Mouse (Mus musculus) hindbrain, embryonic 15.5 days (tissue): ENCODE data around the gene Clec16a. TPM values are rescaled to one million over a fixed set of nuclear protein-coding genes. Genes with fewer than 3 reads are reported as not detected.

Experiments
- ATAC-seq: fragments of 200-750 bp; cut with Nextera tagmentation; 2 replicates; pipeline ENCODE4 v1.8.0; 2017; ENCODE audit warnings: low read depth, moderate number of reproducible peaks, moderate TSS enrichment; ENCODE audit not compliant: low FRiP score
- H3K27ac ChIP-seq: fragments of 300-500 bp; sonication (generic); replicated peaks from 2 replicates; pipeline ENCODE4 v1.5.1; 2015; ENCODE audit warnings: mild to moderate bottlenecking, inconsistent platforms
- H3K27me3 ChIP-seq: fragments of 300-500 bp; sonication (generic); 2 replicates; pipeline ENCODE4 v1.6.1; 2015; ENCODE audit warnings: control low read depth, inconsistent platforms
- H3K36me3 ChIP-seq: fragments of 300-500 bp; sonication (generic); 2 replicates; pipeline ENCODE4 v1.6.1; 2015; ENCODE audit warnings: control low read depth, inconsistent platforms
- H3K4me1 ChIP-seq: fragments of 300-500 bp; sonication (generic); replicated peaks from 2 replicates; pipeline ENCODE4 v1.6.1; 2015; ENCODE audit warnings: control low read depth, inconsistent platforms
- H3K4me2 ChIP-seq: fragments of 300-500 bp; sonication (generic); 2 replicates; pipeline ENCODE4 v1.6.1; 2015; ENCODE audit warnings: moderate library complexity, mild to moderate bottlenecking, inconsistent platforms
- H3K4me3 ChIP-seq: fragments of 300-500 bp; sonication (generic); 2 replicates; pipeline ENCODE4 v1.5.1; 2015; ENCODE audit warnings: mild to moderate bottlenecking, inconsistent platforms
- H3K9ac ChIP-seq: fragments of 300-500 bp; sonication (generic); 2 replicates; pipeline ENCODE4 v1.6.1; 2015; ENCODE audit warnings: inconsistent platforms
- H3K9me3 ChIP-seq: fragments of 300-500 bp; sonication (generic); 2 replicates; pipeline ENCODE4 v1.6.1; 2016; ENCODE audit warnings: control low read depth, inconsistent platforms
- WGBS: fragments of 180-500 bp; shearing (Covaris S2); methylation state at CpG from one replicate; pipeline ENCODE4 v1.1.7; 2015; 5-methylcytosine and 5-hydroxymethylcytosine counted together
- polyA plus RNA-seq: library from polyadenylated mRNA; unstranded; fragments of >200 nt; fragmentation: Nextera tagmentation; extraction: Ambion mirVana; gene quantifications from 2 replicates; pipeline ENCODE4 v1.2.1, GENCODE M21; 2015

Clec16a gene
- polyA plus RNA-seq, 1 experiment from 2014 or later, result 70.2 TPM

DNA sequence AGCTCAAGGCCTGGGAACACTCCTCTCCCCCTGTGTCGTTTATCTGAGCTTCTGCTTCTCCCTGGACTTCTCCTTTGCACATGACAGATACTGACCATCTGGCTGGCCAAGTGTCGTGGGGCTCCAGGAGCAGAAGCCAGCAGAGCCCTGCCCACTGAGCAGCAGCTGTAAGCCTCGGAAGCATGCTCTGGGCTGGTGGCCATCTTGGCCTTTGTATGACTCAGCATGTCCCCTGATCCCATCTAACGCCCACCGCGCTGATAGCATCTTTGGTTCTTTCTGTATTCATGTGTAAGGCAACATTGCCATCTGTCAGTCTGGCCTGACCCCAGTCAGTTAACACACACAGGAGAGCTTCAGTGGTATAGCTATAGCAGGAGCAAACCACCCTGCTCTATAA lies 174.8 kb downstream of the Clec16a start:
- 48% methylated on average over 6 of the region's 6 CpGs for WGBS
- Histone ChIP-seq H3K4me3 (no peak overlapping the region), H3K9me3 (no peaks in the 10 kb centered on the region), H3K27ac (no peak overlapping the region), H3K9ac (no peak overlapping the region), H3K36me3 (no peaks in the 10 kb centered on the region), H3K4me2 (no peak overlapping the region), H3K4me1 (no peaks in the 10 kb centered on the region), H3K27me3 (no peaks in the 10 kb centered on the region)
- peak; percentile 80 for ATAC-seq

GRCm38 (mm10) chr16:10722882-10723544 lies 177.9 kb downstream of the Clec16a start:
- no peak overlapping the region for H3K4me2 ChIP-seq
- no peaks in the 10 kb centered on the region for H3K27me3 ChIP-seq
- no peaks in the 10 kb centered on the region for H3K9me3 ChIP-seq
- 41% methylated on average over 1 of the region's 1 CpGs for WGBS
- H3K27ac ChIP-seq, result no peak overlapping the region
- H3K4me1 ChIP-seq, result no peaks in the 10 kb centered on the region
- no peaks in the 10 kb centered on the region for H3K36me3 ChIP-seq
- no peak overlapping the region for H3K4me3 ChIP-seq
- ATAC-seq, result 0 out of 2 replicates have a peak, but pooled peaks have one; percentile 36
- H3K9ac ChIP-seq, result no peak overlapping the region

DNA sequence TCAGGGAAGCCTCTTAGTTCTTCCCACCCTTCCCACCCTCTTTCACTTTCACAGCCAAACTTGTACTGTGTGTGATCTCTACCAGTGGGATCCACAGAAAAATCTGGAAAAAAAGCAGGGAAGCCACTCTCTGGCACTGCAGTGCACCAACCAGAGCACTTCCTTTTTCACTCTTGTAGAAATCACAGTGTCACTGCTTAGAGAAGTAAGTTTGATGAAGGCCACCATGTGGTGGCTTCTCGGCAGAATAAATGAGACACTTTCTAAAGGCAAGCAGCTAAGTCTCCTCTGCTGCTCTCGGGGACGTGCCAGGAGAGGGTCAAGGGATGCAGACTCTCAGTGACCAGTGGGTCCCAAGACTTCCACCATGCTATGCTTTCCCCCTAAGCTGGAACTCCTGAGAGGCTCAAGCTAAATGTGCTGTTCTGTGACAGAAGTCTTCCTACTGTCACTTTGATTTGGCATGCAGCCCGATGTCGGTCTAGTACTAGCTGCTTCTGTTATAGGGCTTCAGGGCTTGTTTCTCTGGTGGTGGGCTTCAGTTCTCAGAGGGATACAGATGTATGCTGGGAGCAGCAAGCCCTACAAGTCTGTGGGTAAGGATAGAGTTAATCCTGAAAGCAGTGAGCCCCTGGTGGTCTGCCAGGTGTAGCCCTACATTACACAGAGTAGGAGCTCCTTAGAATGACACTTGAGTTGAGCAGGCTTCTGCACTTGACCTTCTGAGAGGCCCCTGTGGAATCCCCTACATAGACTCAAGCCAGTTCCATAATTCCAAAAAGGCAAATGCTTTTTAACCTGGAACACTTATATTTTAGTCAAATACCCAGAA lies 178.9 kb downstream of the Clec16a start:
- ATAC-seq, result no peak

GRCm38 (mm10) chr16:10725156-10725555 lies 180.0 kb downstream of the Clec16a start:
- Histone ChIP-seq H3K9ac (no peak overlapping the region), H3K4me3 (no peak overlapping the region), H3K4me1 (peaks cover 6% of the 10 kb centered on the region; the same call in 1 of the 2 replicates), H3K36me3 (no peaks in the 10 kb centered on the region), H3K9me3 (no peaks in the 10 kb centered on the region), H3K4me2 (no peak overlapping the region), H3K27ac (no peak overlapping the region), H3K27me3 (no peaks in the 10 kb centered on the region)
- no peak for ATAC-seq
- 60% methylated on average over 2 of the region's 2 CpGs for whole genome bisulfite sequencing

More for the DNA sequence above, 178.9 kb downstream of the Clec16a start:
- H3K27me3 ChIP-seq, result no peaks in the 10 kb centered on the region
- no peak overlapping the region for H3K27ac ChIP-seq
- H3K9ac ChIP-seq, result no peak overlapping the region
- WGBS, result 83% methylated on average over 5 of the region's 5 CpGs
- H3K36me3 ChIP-seq, result no peaks in the 10 kb centered on the region
- H3K4me3 ChIP-seq, result no peak overlapping the region
- H3K4me1 ChIP-seq, result peaks cover 6% of the 10 kb centered on the region; the same call in 1 of the 2 replicates
- H3K9me3 ChIP-seq, result no peaks in the 10 kb centered on the region
- no peak overlapping the region for H3K4me2 ChIP-seq

- no peak overlapping the region for H3K4me2 ChIP-seq
- H3K9me3 ChIP-seq, result no peaks in the 10 kb centered on the region
- no peak overlapping the region for H3K27ac ChIP-seq
- WGBS, result 88% methylated on average over 4 of the region's 4 CpGs
- no peak for ATAC-seq
- H3K27me3 ChIP-seq, result no peaks in the 10 kb centered on the region
- H3K4me1 ChIP-seq, result peaks cover 6% of the 10 kb centered on the region; the same call in 1 of the 2 replicates
- no peak overlapping the region for H3K4me3 ChIP-seq
- H3K36me3 ChIP-seq, result no peaks in the 10 kb centered on the region
- no peak overlapping the region for H3K9ac ChIP-seq
Observed at GRCm38 (mm10) chr16:10727630-10728029, 182.5 kb downstream of the Clec16a start.

DNA sequence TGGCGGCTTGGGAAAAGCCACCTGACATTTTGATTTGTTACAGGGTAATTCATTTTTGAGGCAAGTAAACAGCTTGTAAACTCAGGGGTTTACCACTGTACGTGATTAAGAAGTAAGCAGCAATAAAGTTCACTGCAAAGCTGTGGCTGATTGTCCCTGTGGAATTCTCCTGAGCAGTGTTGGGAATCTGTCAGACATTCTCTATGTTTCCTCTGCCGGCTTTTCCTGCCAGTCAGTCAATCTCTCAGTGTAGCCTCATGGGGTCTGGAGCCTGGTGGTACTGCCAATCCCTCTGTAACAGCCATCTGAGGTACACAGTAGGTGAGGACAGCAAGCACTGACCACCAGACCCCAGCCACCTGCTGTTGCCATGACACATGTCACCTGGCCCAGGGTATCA lies 183.7 kb downstream of the Clec16a start:
- no peak overlapping the region for H3K27ac ChIP-seq
- H3K4me3 ChIP-seq, result no peak overlapping the region
- H3K36me3 ChIP-seq, result no peaks in the 10 kb centered on the region
- H3K27me3 ChIP-seq, result no peaks in the 10 kb centered on the region
- H3K9ac ChIP-seq, result no peak overlapping the region
- WGBS, result 32% methylated on average over 3 of the region's 3 CpGs
- H3K4me1 ChIP-seq, result peaks cover 6% of the 10 kb centered on the region; the same call in 1 of the 2 replicates
- no peaks in the 10 kb centered on the region for H3K9me3 ChIP-seq
- no peak for ATAC-seq
- no peak overlapping the region for H3K4me2 ChIP-seq

- no peak overlapping the region for H3K27ac ChIP-seq
- H3K36me3 ChIP-seq, result no peaks in the 10 kb centered on the region
- H3K27me3 ChIP-seq, result no peaks in the 10 kb centered on the region
- no peak for ATAC-seq
- H3K4me3 ChIP-seq, result no peak overlapping the region
- H3K9me3 ChIP-seq, result no peaks in the 10 kb centered on the region
- no peak overlapping the region for H3K4me2 ChIP-seq
- H3K4me1 ChIP-seq, result peaks cover 6% of the 10 kb centered on the region; the same call in 1 of the 2 replicates
- 88% methylated on average over 4 of the region's 4 CpGs for WGBS
- no peak overlapping the region for H3K9ac ChIP-seq
Observed at GRCm38 (mm10) chr16:10730941-10731340, 185.8 kb downstream of the Clec16a start.

DNA sequence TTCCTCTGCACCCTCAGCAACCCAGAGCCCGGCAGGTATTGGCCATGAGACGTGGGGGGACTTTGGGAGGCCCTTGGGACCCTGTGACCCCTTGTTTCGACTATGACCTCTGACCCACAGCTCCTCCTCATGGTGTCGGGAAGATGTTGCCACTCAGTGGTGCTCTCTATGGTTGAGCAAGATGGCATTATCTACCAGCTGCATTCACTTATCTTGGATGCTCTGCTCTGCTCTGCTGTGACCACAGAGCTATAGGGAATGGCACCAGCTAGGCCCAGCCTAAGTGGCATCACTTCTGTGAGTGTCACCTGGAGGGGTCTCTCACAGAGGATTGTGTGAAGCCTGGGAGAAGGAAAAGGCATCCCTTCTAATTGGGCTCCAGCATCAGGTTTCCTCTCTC lies 186.6 kb downstream of the Clec16a start:
- Histone ChIP-seq H3K4me1 (peaks cover 6% of the 10 kb centered on the region; the same call in 1 of the 2 replicates), H3K4me3 (no peak overlapping the region), H3K27me3 (no peaks in the 10 kb centered on the region), H3K4me2 (no peak overlapping the region), H3K9ac (no peak overlapping the region), H3K27ac (no peak overlapping the region), H3K9me3 (no peaks in the 10 kb centered on the region), H3K36me3 (no peaks in the 10 kb centered on the region)
- 71% methylated on average over 4 of the region's 4 CpGs for WGBS
- no peak for ATAC-seq

GRCm38 (mm10) chr16:10732421-10732820 lies 187.3 kb downstream of the Clec16a start:
- H3K4me1 ChIP-seq, result peaks cover 6% of the 10 kb centered on the region; the same call in 1 of the 2 replicates
- no peak overlapping the region for H3K27ac ChIP-seq
- H3K4me3 ChIP-seq, result no peak overlapping the region
- 90% methylated on average over 5 of the region's 5 CpGs for WGBS
- no peaks in the 10 kb centered on the region for H3K27me3 ChIP-seq
- no peak for ATAC-seq
- no peaks in the 10 kb centered on the region for H3K36me3 ChIP-seq
- no peak overlapping the region for H3K4me2 ChIP-seq
- no peak overlapping the region for H3K9ac ChIP-seq
- H3K9me3 ChIP-seq, result no peaks in the 10 kb centered on the region

DNA sequence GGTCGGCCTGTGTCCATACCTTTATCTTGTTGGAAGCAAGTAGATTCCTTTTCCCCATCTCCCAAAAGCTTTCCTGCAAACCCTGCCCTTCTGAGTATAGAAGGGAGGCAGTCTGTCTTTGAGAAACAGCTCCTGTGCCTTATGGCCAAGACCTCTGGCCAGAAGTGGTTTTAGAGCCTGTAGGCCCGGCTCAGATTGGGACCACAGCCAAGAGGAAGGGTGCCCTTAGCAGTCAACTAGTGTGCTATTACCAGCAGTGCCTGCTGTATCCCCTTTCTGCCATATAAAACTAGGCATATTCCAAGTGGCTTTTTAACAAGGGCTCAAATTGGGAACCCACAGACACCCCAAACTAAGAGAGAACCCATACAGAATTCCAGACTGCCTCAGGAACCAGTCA lies 190.6 kb downstream of the Clec16a start:
- 86% methylated on average over 2 of the region's 2 CpGs for WGBS
- no peak overlapping the region for H3K4me3 ChIP-seq
- H3K9ac ChIP-seq, result no peak overlapping the region
- no peak overlapping the region for H3K4me2 ChIP-seq
- 0 out of 2 replicates have a peak, but pooled peaks cover 3% of the 10 kb centered on the region for H3K4me1 ChIP-seq
- H3K27ac ChIP-seq, result no peak overlapping the region
- H3K9me3 ChIP-seq, result no peaks in the 10 kb centered on the region
- no peaks in the 10 kb centered on the region for H3K27me3 ChIP-seq
- H3K36me3 ChIP-seq, result no peaks in the 10 kb centered on the region
- no peak for ATAC-seq

- H3K4me3 ChIP-seq, result no peak overlapping the region
- no peaks in the 10 kb centered on the region for H3K9me3 ChIP-seq
- H3K4me1 ChIP-seq, result 0 out of 2 replicates have a peak, but pooled peaks cover 3% of the 10 kb centered on the region
- H3K27me3 ChIP-seq, result no peaks in the 10 kb centered on the region
- H3K27ac ChIP-seq, result no peak overlapping the region
- H3K36me3 ChIP-seq, result no peaks in the 10 kb centered on the region
- no peak overlapping the region for H3K9ac ChIP-seq
- H3K4me2 ChIP-seq, result no peak overlapping the region
- ATAC-seq, result no peak
- WGBS, result 80% methylated on average over 10 of the region's 10 CpGs
Observed at GRCm38 (mm10) chr16:10736364-10736763, 191.2 kb downstream of the Clec16a start.

- Histone ChIP-seq H3K27ac (no peak overlapping the region), H3K27me3 (no peaks in the 10 kb centered on the region), H3K4me3 (no peak overlapping the region), H3K9ac (no peak overlapping the region), H3K36me3 (no peaks in the 10 kb centered on the region), H3K4me1 (0 out of 2 replicates have a peak, but pooled peaks cover 3% of the 10 kb centered on the region), H3K9me3 (no peaks in the 10 kb centered on the region), H3K4me2 (no peak overlapping the region)
- 74% methylated on average over 2 of the region's 2 CpGs for WGBS
- ATAC-seq, result no peak
Observed at GRCm38 (mm10) chr16:10737571-10737970, 192.4 kb downstream of the Clec16a start.
